Mouse (Mus musculus) heart, adult 2 months (tissue): Measurements from ENCODE around the gene Ccdc32.

Experiments used
- CTCF ChIP-seq: fragments of 200-600 bp; IDR thresholded peaks from 2 replicates; pipeline ENCODE4 v1.8.1; 2022; ENCODE audit warnings: antibody characterized with exemption, mild to moderate bottlenecking, moderate library complexity
- EP300 ChIP-seq: fragments of 200-500 bp; IDR thresholded peaks from 2 replicates; pipeline ENCODE4 v1.6.1; 2011; ENCODE audit warnings: low read depth, low read length, control low read depth; ENCODE audit not compliant: insufficient read depth
- POLR2A ChIP-seq: fragments of 200-500 bp; IDR thresholded peaks from 2 replicates; pipeline ENCODE4 v1.6.1; 2011; ENCODE audit warnings: mild to moderate bottlenecking, low read depth, low read length, control low read depth; ENCODE audit not compliant: insufficient read depth

- no peak for TF ChIP-seq CTCF
- TF ChIP-seq POLR2A: no peak
- TF ChIP-seq EP300: no peak
Measured at GRCm38 (mm10) chr2:119060139-119060538, 30.9 kb upstream of the Ccdc32 start.
